Mouse (Mus musculus) adrenal gland (tissue): Measurements from ENCODE around the gene Zbp1.

Experiments used
- intact Hi-C: fragments of 180-260 bp; cut with DNase I; formaldehyde crosslinking; loops from one replicate; pipeline ENCODE4 v1.15.1; 2025

Gene Zbp1

GRCm38 (mm10) chr2:173217763-173218258 is 912 bp downstream of the Zbp1 start:
- intact Hi-C loops = no loop called here

GRCm38 (mm10) chr2:173217246-173217645 is 1.5 kb downstream of the Zbp1 start:
- intact Hi-C loops = no loop called here

GRCm38 (mm10) chr2:173216840-173217239 is 1.9 kb downstream of the Zbp1 start:
- intact Hi-C loops = no loop called here

GRCm38 (mm10) chr2:173212227-173212626 is 6.5 kb downstream of the Zbp1 start:
- intact Hi-C loops = no loop called here

- intact Hi-C loops = no loop called here
These were observed 9.5 kb downstream of the Zbp1 start for GRCm38 (mm10) chr2:173209091-173209815.

- intact Hi-C loops = no loop called here
These were observed 11.7 kb downstream of the Zbp1 start for GRCm38 (mm10) chr2:173207051-173207450.

- intact Hi-C loops = no loop called here
These were observed 13.1 kb downstream of the Zbp1 start for GRCm38 (mm10) chr2:173205563-173206099.

- intact Hi-C loops = no loop called here
These were observed 14.1 kb downstream of the Zbp1 start for GRCm38 (mm10) chr2:173204671-173205070.

GRCm38 (mm10) chr2:173203726-173204125 is 15.0 kb downstream of the Zbp1 start:
- intact Hi-C loops = no loop called here

GRCm38 (mm10) chr2:173202924-173203689 is 15.6 kb downstream of the Zbp1 start:
- intact Hi-C loops = no loop called here

- intact Hi-C loops = no loop called here
These were observed 23.9 kb downstream of the Zbp1 start for GRCm38 (mm10) chr2:173194796-173195195.

- intact Hi-C loops = loop anchor here (5.0 kb wide), 2 partner anchors 270 to 1715 kb away; no protein-coding TSS in a partner anchor
These were observed 31.4 kb downstream of the Zbp1 start for GRCm38 (mm10) chr2:173187182-173187855.

- intact Hi-C loops = loop anchor here (1.0 to 5.0 kb wide), 4 partner anchors 271 to 1716 kb away; no protein-coding TSS in a partner anchor
These were observed 32.4 kb downstream of the Zbp1 start for GRCm38 (mm10) chr2:173186047-173186943.

- intact Hi-C loops = loop anchor here (5.0 kb wide), 2 partner anchors 272 to 1717 kb away; no protein-coding TSS in a partner anchor
These were observed 33.4 kb downstream of the Zbp1 start for GRCm38 (mm10) chr2:173185282-173185681.

- intact Hi-C loops = loop anchor here (1.0 to 5.0 kb wide), 3 partner anchors 20 to 1718 kb away; no protein-coding TSS in a partner anchor
These were observed 34.1 kb downstream of the Zbp1 start for GRCm38 (mm10) chr2:173184475-173185080.

GRCm38 (mm10) chr2:173183836-173184460 is 34.8 kb downstream of the Zbp1 start:
- intact Hi-C loops = loop anchor here (1.0 kb wide), 2 partner anchors 20 to 76 kb away; no protein-coding TSS in a partner anchor

- intact Hi-C loops = loop anchor here (1.0 kb wide), 1 partner anchor 75 kb away; no protein-coding TSS in a partner anchor
These were observed 35.4 kb downstream of the Zbp1 start for GRCm38 (mm10) chr2:173183311-173183710.

- intact Hi-C loops = loop anchor here (1.0 kb wide), 1 partner anchor 74 kb away; no protein-coding TSS in a partner anchor
These were observed 35.9 kb downstream of the Zbp1 start for GRCm38 (mm10) chr2:173182796-173183195.

GRCm38 (mm10) chr2:173181901-173182300 is 36.8 kb downstream of the Zbp1 start:
- intact Hi-C loops = no loop called here
